Mouse (Mus musculus): ENCODE results near the gene H1f0.

GRCm38 (mm10) chr15:79048186-79048585 is 19.9 kb downstream of the H1f0 start:
- no peak for TF ChIP-seq CTCF (IDR thresholded peaks at IDR 0.05; ENCODE audit: low read depth)
- TF ChIP-seq EP300 (IDR thresholded peaks at IDR 0.05; ENCODE audit: low read depth) = no peak
